Mouse (Mus musculus) intestine, postnatal 0 days (tissue): ENCODE results near the gene Kcnk5. TPM values are rescaled to one million over a fixed set of nuclear protein-coding genes. Genes with fewer than 3 reads are reported as not detected.

Experiments used
- ATAC-seq: fragments of 200-750 bp; cut with Nextera tagmentation; 2 replicates; pipeline ENCODE4 v1.8.0; 2017; ENCODE audit warnings: mild to moderate bottlenecking, moderate TSS enrichment, moderate library complexity
- H3K27ac ChIP-seq: fragments of 300-500 bp; sonication (generic); 2 replicates; pipeline ENCODE4 v1.5.1; 2014; ENCODE audit warnings: mild to moderate bottlenecking, low read depth, low read length, moderate library complexity
- H3K27me3 ChIP-seq: fragments of 300-500 bp; sonication (generic); replicated peaks from 2 replicates; pipeline ENCODE4 v1.6.1; 2014; ENCODE audit warnings: low read length, mixed read lengths; ENCODE audit not compliant: control insufficient read depth, insufficient read depth
- H3K36me3 ChIP-seq: fragments of 300-500 bp; sonication (generic); 2 replicates; pipeline ENCODE4 v1.6.1; 2014; ENCODE audit warnings: mild to moderate bottlenecking, moderate library complexity; ENCODE audit not compliant: control insufficient read depth, insufficient read depth
- H3K4me1 ChIP-seq: fragments of 300-500 bp; sonication (generic); replicated peaks from 2 replicates; pipeline ENCODE4 v1.6.1; 2014; ENCODE audit warnings: antibody characterized with exemption, low read length, mixed read lengths; ENCODE audit not compliant: control insufficient read depth, insufficient read depth
- H3K4me2 ChIP-seq: fragments of 300-500 bp; sonication (generic); replicated peaks from 2 replicates; pipeline ENCODE4 v1.6.1; 2014; ENCODE audit warnings: low read depth, mild to moderate bottlenecking, moderate library complexity
- H3K4me3 ChIP-seq: fragments of 300-500 bp; sonication (generic); 2 replicates; pipeline ENCODE4 v1.5.1; 2014; ENCODE audit warnings: low read depth, low read length
- H3K9ac ChIP-seq: fragments of 300-500 bp; sonication (generic); 2 replicates; pipeline ENCODE4 v1.6.1; 2014; ENCODE audit warnings: mild to moderate bottlenecking, low read depth, low read length
- H3K9me3 ChIP-seq: fragments of 300-500 bp; sonication (generic); 2 replicates; pipeline ENCODE4 v1.6.1; 2016; ENCODE audit warnings: mixed run types; ENCODE audit not compliant: control insufficient read depth
- CTCF ChIP-seq: sonication (generic); IDR thresholded peaks from 2 replicates; pipeline ENCODE4 v1.5.1; 2016; ENCODE audit warnings: low read depth, mild to moderate bottlenecking, control low read depth, antibody characterized with exemption, moderate library complexity
- WGBS: fragments of 180-500 bp; shearing (Covaris S2); extraction: QIAGEN DNeasy Blood & Tissue Kit; methylation state at CpG from one replicate; pipeline ENCODE4 v1.1.7; 2014; 5-methylcytosine and 5-hydroxymethylcytosine counted together
- polyA plus RNA-seq: library from polyadenylated mRNA; unstranded; fragments of >200 nt; fragmentation: Nextera tagmentation; extraction: Ambion mirVana; gene quantifications from 2 replicates; pipeline ENCODE4 v1.2.1, GENCODE M21; 2015

The Kcnk5 gene
- polyA plus RNA-seq, 1 experiment from 2014 or later: 10.9 TPM

DNA sequence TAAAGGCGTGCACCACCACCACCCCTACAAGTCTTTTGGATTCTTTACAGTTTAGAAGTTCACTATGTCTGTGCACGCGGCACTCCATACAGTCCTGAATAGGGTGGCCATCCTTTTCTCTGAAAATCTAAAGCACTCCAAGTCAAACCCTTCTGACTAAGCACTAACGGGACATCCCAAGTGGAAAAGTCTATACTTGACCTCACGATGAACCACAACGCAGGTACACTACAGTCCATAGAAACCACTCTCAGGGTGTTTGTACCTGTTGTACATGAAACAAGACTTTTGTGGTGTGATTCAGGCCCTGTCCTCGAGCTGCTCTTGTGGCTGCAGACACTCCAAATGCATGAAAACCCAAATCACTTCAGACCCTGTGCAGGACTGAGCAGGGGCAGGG, 6.5 kb downstream of the Kcnk5 start:
- no peak overlapping the region for H3K4me2 ChIP-seq
- no peak overlapping the region for H3K9ac ChIP-seq
- no peak for TF ChIP-seq CTCF
- H3K27me3 ChIP-seq: no peaks in the 10 kb centered on the region
- WGBS: 88% methylated on average over 7 of the region's 7 CpGs
- ATAC-seq: no peak
- no peak overlapping the region for H3K4me3 ChIP-seq
- no peaks in the 10 kb centered on the region for H3K9me3 ChIP-seq
- no peaks in the 10 kb centered on the region for H3K36me3 ChIP-seq
- H3K4me1 ChIP-seq: 0 out of 2 replicates have a peak, but pooled peaks cover 4% of the 10 kb centered on the region
- H3K27ac ChIP-seq: no peak overlapping the region

GRCm38 (mm10) chr14:20174696-20175095, 6.9 kb downstream of the Kcnk5 start:
- no peak overlapping the region for H3K4me3 ChIP-seq
- TF ChIP-seq CTCF: no peak
- no peak overlapping the region for H3K27ac ChIP-seq
- no peak overlapping the region for H3K9ac ChIP-seq
- no peaks in the 10 kb centered on the region for H3K9me3 ChIP-seq
- ATAC-seq: no peak
- H3K36me3 ChIP-seq: no peaks in the 10 kb centered on the region
- 90% methylated on average over 6 of the region's 6 CpGs for WGBS
- 0 out of 2 replicates have a peak, but pooled peaks cover 4% of the 10 kb centered on the region for H3K4me1 ChIP-seq
- H3K4me2 ChIP-seq: no peak overlapping the region
- H3K27me3 ChIP-seq: no peaks in the 10 kb centered on the region

- Histone ChIP-seq H3K4me3 (no peak overlapping the region), H3K4me2 (no peak overlapping the region), H3K36me3 (no peaks in the 10 kb centered on the region), H3K27ac (no peak overlapping the region), H3K27me3 (no peaks in the 10 kb centered on the region), H3K9ac (no peak overlapping the region), H3K9me3 (no peaks in the 10 kb centered on the region), H3K4me1 (0 out of 2 replicates have a peak, but pooled peaks cover 4% of the 10 kb centered on the region)
- no peak for ATAC-seq
- WGBS: 86% methylated on average over 14 of the region's 14 CpGs
- TF ChIP-seq CTCF: no peak
These were observed 7.6 kb downstream of the Kcnk5 start for GRCm38 (mm10) chr14:20173873-20174490.

DNA sequence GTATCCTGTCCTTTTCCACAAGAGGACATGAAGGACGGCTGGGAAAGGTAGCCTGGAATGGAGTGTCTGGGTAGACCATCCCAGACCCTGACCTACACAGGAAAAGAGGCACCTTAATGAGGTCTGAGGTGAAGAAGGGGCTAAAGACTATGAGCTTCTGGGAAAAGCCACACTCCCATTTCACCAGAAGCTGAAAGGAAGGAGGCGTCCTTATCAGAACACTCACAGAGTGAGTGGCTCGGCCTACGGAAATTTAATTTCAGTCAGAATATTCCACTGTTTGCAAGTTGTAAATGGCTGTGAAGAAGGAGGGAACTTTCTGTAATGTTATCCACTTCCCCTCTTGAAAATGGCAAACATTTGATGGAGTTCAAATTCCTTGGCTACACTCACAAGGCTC, 8.7 kb downstream of the Kcnk5 start:
- ATAC-seq: no peak
- 0 out of 2 replicates have a peak, but pooled peaks cover 8% of the 10 kb centered on the region for H3K4me1 ChIP-seq
- no peaks in the 10 kb centered on the region for H3K27me3 ChIP-seq
- 77% methylated on average over 4 of the region's 4 CpGs for WGBS
- H3K36me3 ChIP-seq: no peaks in the 10 kb centered on the region
- H3K9ac ChIP-seq: no peak overlapping the region
- no peak overlapping the region for H3K4me2 ChIP-seq
- no peak overlapping the region for H3K27ac ChIP-seq
- no peaks in the 10 kb centered on the region for H3K9me3 ChIP-seq
- TF ChIP-seq CTCF: no peak
- no peak overlapping the region for H3K4me3 ChIP-seq

GRCm38 (mm10) chr14:20172509-20172908, 9.1 kb downstream of the Kcnk5 start:
- ATAC-seq: no peak
- Histone ChIP-seq H3K9me3 (no peaks in the 10 kb centered on the region), H3K27ac (no peak overlapping the region), H3K4me1 (0 out of 2 replicates have a peak, but pooled peaks cover 5% of the 10 kb centered on the region), H3K4me2 (no peak overlapping the region), H3K9ac (no peak overlapping the region), H3K36me3 (no peaks in the 10 kb centered on the region; the same call in 1 of the 2 replicates), H3K4me3 (no peak overlapping the region), H3K27me3 (no peaks in the 10 kb centered on the region)
- TF ChIP-seq CTCF: no peak
- WGBS: 87% methylated on average over 5 of the region's 5 CpGs

DNA sequence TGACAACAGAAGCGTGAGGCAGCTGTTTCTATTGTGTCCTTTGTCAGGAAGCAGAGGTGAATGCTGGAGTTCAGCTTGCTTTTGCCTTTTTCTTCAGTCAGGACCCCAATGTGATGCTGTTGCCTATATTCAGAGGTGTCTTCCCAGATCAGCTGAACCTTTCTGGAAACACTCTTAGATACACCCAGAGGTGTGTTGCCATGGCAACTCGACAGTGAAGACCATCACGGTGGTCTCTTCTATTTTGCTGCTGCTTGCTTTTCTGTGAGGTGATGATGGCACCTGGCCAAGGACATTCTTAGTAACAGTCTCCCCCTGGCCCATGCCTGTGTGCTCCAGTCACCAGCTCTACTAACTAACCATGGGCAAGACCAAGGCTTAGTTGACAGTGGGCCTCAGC, 9.8 kb downstream of the Kcnk5 start:
- ATAC-seq: no peak
- Histone ChIP-seq H3K4me2 (no peak overlapping the region), H3K4me3 (no peak overlapping the region), H3K27ac (no peak overlapping the region), H3K4me1 (0 out of 2 replicates have a peak, but pooled peaks cover 4% of the 10 kb centered on the region), H3K36me3 (no peaks in the 10 kb centered on the region; the same call in 1 of the 2 replicates), H3K9me3 (no peaks in the 10 kb centered on the region), H3K27me3 (no peaks in the 10 kb centered on the region), H3K9ac (no peak overlapping the region)
- 87% methylated on average over 3 of the region's 3 CpGs for whole genome bisulfite sequencing
- no peak for TF ChIP-seq CTCF
